In the genomic region with DNA sequence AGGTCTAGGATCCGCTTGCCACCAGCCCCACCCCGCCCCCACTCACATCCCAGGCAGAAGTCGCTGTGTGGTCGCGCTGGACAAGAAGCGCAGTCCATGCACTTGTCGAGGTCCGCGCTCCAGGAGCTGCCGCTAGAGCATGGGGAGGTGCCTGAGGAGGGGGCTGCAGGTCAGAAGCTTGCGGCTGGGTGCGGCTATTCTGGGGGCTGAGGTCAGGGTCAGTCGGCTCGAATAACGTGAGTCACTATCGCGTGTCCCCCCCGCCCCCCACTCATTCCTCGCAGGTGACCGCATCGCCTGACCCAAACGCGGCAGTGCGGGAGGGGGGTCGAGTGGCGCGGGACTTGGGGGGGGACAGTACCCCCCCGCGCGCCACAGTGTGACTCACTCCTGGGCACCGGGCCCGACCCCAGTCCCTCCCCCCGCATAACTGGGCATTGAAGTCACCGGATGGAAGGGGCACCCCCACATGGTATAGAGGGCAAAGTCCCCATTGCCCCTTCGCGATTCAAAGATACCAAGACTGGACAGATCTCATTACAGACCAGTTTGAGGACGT, we compare ENCODE assay signal across 2 mouse cellular contexts.
A peak's percentile ranks its signal among the peaks of the same experiment; 100 is the strongest.
TF ChIP-seq lines count a peak whose summit lies in the region.

No protein-coding gene starts in this region.

TF ChIP-seq in C2C12, 6 proteins besides CTCF, POLR2A, EP300 and RAD21:
- TF ChIP-seq USF1 (IDR thresholded peaks at IDR 0.05; ENCODE audit: low read depth) (no peak), MYOD1 (IDR thresholded peaks at IDR 0.05; ENCODE audit: control insufficient read depth, insufficient read length, low read depth) (peak; percentile 49), MYOG (IDR thresholded peaks at IDR 0.05; ENCODE audit: control insufficient read depth, extremely low read depth, insufficient read length) (no peak), CEBPB (IDR thresholded peaks at IDR 0.05; ENCODE audit: low read depth) (no peak), FOSL1 (IDR thresholded peaks at IDR 0.05; ENCODE audit: insufficient read depth, low read length, poor library complexity, severe bottlenecking) (peak; percentile 34), MAX (IDR thresholded peaks at IDR 0.05) (no peak)

TF ChIP-seq in MEL, 35 proteins besides CTCF, POLR2A, EP300 and RAD21:
- 0 out of 2 replicates have a peak, but pooled peaks have one; percentile 10 for TF ChIP-seq MYC (IDR thresholded peaks at IDR 0.05; ENCODE audit: low read depth, low read length)
- TF ChIP-seq ZKSCAN1 (IDR thresholded peaks at IDR 0.05; ENCODE audit: low read depth, low read length), result no peak
- 0 out of 2 replicates have a peak, but pooled peaks have one; percentile 7 for TF ChIP-seq E2F4 (IDR thresholded peaks at IDR 0.05; ENCODE audit: borderline replicate concordance, low read depth, low read length)
- no peak for TF ChIP-seq CHD1 (IDR thresholded peaks at IDR 0.05; ENCODE audit: low read depth, low read length)
- no peak for TF ChIP-seq MAX (IDR thresholded peaks at IDR 0.05; ENCODE audit: low read length)
- TF ChIP-seq ETS1 (IDR thresholded peaks at IDR 0.05; ENCODE audit: low read depth, low read length), result 0 out of 2 replicates have a peak, but pooled peaks have one; percentile 34
- TF ChIP-seq ZMIZ1 (IDR thresholded peaks at IDR 0.05; ENCODE audit: low read depth, low read length), result no peak
TF ChIP-seq in MEL: peak in this region for 3.
